Mouse (Mus musculus): ENCODE results near the gene Dhx29. TPM values are rescaled to one million over a fixed set of nuclear protein-coding genes. Genes with fewer than 3 reads are reported as not detected.
"Not testable (repeated sequence)": the region's sequence is repeated elsewhere in the genome, so short reads cannot be mapped to it uniquely, and the experiment has no call there.

Gene Dhx29
- polyA plus RNA-seq, 1 experiment from 2014 or later: 4.9 TPM

DNA sequence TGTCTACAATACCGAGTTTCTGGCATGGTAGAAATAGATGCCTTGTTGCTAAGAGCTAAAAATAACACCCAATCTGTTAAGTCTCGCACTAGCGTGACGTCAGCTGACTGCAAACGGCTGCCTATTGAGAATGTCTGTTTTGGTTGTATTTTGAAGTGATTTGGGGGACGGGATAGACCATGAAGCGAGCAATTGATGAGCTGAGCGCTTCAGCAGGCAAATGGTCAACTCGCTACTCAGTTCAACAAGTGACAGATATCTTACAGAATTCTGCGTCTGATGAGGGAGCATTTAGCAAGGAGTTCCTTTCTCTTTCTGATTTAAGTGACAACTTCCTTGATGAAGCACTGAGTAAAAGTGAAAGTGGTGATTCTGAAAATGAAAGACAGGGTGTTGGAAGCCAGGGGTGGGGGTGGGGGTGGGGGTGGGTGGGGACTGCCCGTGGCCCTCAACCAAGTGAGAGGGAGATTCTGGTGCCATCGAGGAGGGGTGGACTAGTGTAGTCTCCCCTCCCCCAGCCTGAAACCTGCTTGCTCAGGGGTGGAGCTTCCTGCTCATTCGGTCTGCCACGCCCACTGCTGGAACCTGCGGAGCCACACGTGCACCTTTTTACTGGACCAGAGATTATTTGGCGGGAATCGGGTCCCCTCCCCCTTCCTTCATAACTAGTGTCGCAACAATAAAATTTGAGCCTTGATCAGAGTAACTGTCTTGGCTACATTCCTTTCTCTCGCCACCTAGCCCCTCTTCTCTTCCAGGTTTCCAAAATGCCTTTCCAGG lies 86.1 kb downstream of the Dhx29 start:
- WGBS (ENCODE audit: insufficient replicate concordance): 21% methylated on average over 18 of the region's 20 CpGs
- not testable (repeated sequence) for H3K9me3 ChIP-seq (replicated peaks; ENCODE audit: control insufficient read depth, low read length); H3K9ac ChIP-seq (ENCODE audit: low read depth, low read length); H3K27ac ChIP-seq (ENCODE audit: low read length); ATAC-seq (ENCODE audit: low read depth); H3K4me1 ChIP-seq (ENCODE audit: control insufficient read depth, low read depth, low read length); H3K27me3 ChIP-seq (ENCODE audit: control insufficient read depth, insufficient read depth, low read depth, low read length); H3K36me3 ChIP-seq (ENCODE audit: control insufficient read depth, insufficient read depth)
- Histone ChIP-seq H3K4me3 (ENCODE audit: low read depth, low read length) (peak overlapping the region; percentile 53), H3K4me2 (ENCODE audit: low read depth, low read length) (peak overlapping the region; percentile 54)

Other genes with a start within 250 kb of the Dhx29 start
- 42.6 and 44.4 TPM in 2 replicates for gene Plpp1, start 126.7 kb upstream of the Dhx29 start, polyA plus RNA-seq (2015; fragmentation: Nextera tagmentation; extraction: Ambion mirVana)
- gene Mtrex, start 56 bp upstream of the Dhx29 start, polyA plus RNA-seq (2015; fragmentation: Nextera tagmentation; extraction: Ambion mirVana): 29.5 and 31.9 TPM in 2 replicates
- 0.19 and 0.34 TPM in 2 replicates for gene Ccno, start 60.3 kb downstream of the Dhx29 start, polyA plus RNA-seq (2015; fragmentation: Nextera tagmentation; extraction: Ambion mirVana)
- gene Mcidas, start 66.4 kb downstream of the Dhx29 start, polyA plus RNA-seq (2015; fragmentation: Nextera tagmentation; extraction: Ambion mirVana): not detected in 2 replicates
- not detected in 2 replicates for gene Cdc20b, start 107.7 kb downstream of the Dhx29 start, polyA plus RNA-seq (2015; fragmentation: Nextera tagmentation; extraction: Ambion mirVana)
- gene Gpx8, start 119.0 kb downstream of the Dhx29 start, polyA plus RNA-seq (2015; fragmentation: Nextera tagmentation; extraction: Ambion mirVana): 4.4 and 6.3 TPM in 2 replicates
- gene Gzma, start 173.5 kb downstream of the Dhx29 start, polyA plus RNA-seq (2015; fragmentation: Nextera tagmentation; extraction: Ambion mirVana): 3.4 and 5.7 TPM in 2 replicates